Mouse (Mus musculus): Measurements from ENCODE around the gene Gabpa. TPM values are rescaled to one million over a fixed set of nuclear protein-coding genes. Genes with fewer than 3 reads are reported as not detected.

Gabpa gene
- polyA plus RNA-seq (2016; fragmentation: Nextera tagmentation; extraction: Ambion mirVana), result 38.4 and 45.6 TPM in 2 replicates

DNA sequence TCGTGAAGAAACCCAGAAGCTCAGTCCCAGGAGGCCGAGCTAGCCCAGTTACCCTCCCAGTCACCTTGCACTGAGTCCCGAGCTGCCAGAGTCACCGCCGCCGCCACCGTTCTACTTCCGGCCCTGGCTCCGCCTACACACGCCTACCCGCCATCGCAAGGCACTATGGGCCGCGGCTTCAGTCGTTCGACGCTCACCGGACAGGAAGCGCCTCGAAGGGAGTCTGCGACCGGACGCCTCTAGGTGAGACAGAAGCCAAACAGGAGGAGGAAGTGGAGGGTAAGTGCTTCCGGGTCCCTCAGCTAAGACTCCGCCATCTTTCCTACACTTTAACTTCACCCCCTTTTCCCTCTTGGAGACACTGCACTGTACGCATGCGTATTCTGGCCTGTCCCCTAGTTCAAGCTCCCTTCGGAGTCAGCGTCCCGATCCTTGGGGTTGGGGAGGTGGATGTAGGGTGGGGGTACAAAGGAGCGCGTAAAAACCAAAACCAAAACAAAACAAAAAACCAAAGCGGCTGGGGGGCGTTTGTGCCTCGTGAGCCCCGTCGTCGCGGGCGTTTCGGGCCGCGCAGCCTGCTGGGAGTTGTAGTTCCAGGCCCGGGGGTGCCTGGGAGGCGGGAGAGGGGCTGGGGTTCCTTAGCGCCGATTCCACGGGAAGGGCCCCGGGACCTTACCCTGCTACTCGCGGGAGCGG lies at the start of gene Gabpa:
TSS of gene Gabpa (plus strand) at position 181 of the 696 bp plus-strand sequence.
- no peaks in the 10 kb centered on the region for H3K9me3 ChIP-seq
- peaks cover 11% of the 10 kb centered on the region; the same call in 1 of the 2 replicates for H3K4me1 ChIP-seq
- H3K36me3 ChIP-seq, result peaks cover 42% of the 10 kb centered on the region
- H3K4me3 ChIP-seq, result peak within 1 kb of the TSS; percentile 94
- peak; percentile 97 for DNase-seq (ENCODE audit: low spot score)
- H3K27me3 ChIP-seq (ENCODE audit: insufficient read depth, poor library complexity, severe bottlenecking), result no peaks in the 10 kb centered on the region
- peak within 1 kb of the TSS; percentile 100 for H3K27ac ChIP-seq
- 1% methylated on average over 52 of the region's 52 CpGs for WGBS

DNA sequence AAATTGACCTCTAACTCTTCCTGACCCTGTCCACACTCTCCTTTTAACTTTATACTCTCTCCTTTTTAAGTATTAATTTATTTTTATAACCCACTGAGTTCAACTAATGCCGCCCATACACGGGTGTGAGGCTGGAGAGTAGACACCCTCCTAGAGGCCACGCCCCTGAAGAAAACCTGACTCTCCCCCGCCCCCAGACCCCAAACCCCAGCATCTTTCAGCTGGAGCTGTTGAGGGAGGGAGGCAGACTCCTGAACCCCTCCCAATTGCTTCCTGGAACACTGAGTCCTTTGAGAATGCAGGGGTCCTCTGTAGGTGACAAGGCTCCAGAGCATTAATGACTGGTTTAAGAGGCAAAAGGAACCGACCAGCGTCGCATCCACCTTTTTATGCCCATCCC lies 49.8 kb upstream of the Gabpa start:
- Histone ChIP-seq H3K27me3 (ENCODE audit: insufficient read depth, poor library complexity, severe bottlenecking) (no peaks in the 10 kb centered on the region), H3K36me3 (no peaks in the 10 kb centered on the region), H3K4me1 (no peaks in the 10 kb centered on the region), H3K27ac (no peak overlapping the region), H3K9me3 (no peaks in the 10 kb centered on the region), H3K4me3 (no peak overlapping the region)
- 30% methylated on average over 7 of the region's 7 CpGs for WGBS
- DNase-seq (ENCODE audit: low spot score), result no peak

DNA sequence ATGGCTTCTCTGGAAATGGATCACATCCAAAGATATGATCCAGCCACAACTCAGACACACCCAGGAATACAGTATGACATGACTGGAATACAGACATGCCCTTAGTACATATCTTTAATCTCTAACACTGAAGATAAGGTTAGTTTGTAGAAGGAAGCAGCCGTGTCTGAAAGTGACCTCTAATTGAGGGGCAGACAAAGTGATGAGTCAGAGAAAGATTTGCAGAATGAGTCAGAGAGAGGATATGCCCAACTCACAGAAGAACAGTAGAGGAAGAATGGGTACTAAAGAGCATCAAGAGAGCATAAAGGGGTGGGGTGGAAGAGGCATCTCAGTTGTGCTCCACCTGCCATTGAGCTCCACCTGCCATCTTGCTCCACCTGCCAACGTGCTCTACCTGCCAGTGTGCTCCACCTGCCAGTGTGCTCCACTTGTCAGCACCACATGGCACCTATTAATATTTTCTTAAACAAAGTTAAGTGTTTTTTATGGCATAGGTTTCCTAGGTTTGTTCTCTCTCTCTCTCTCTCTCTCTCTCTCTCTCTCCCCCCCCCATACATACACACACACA lies 44.0 kb upstream of the Gabpa start:
- Histone ChIP-seq H3K9me3 (peaks cover 3% of the 10 kb centered on the region; the same call in 1 of the 2 replicates), H3K27me3 (ENCODE audit: insufficient read depth, poor library complexity, severe bottlenecking) (no peaks in the 10 kb centered on the region), H3K4me1 (no peaks in the 10 kb centered on the region), H3K36me3 (no peaks in the 10 kb centered on the region), H3K4me3 (no peak overlapping the region), H3K27ac (no peak overlapping the region)
- DNase-seq (ENCODE audit: low spot score), result no peak
- 60% methylated on average over 2 of the region's 2 CpGs for WGBS

- H3K27ac ChIP-seq, result no peak overlapping the region
- 78% methylated on average over 14 of the region's 14 CpGs for WGBS
- DNase-seq (ENCODE audit: low spot score), result no peak
Observed at GRCm38 (mm10) chr16:84793401-84793800, 41.3 kb upstream of the Gabpa start.

GRCm38 (mm10) chr16:84795337-84795736 lies 39.4 kb upstream of the Gabpa start:
- H3K27me3 ChIP-seq (ENCODE audit: insufficient read depth, poor library complexity, severe bottlenecking), result no peaks in the 10 kb centered on the region
- 75% methylated on average over 3 of the region's 3 CpGs for whole genome bisulfite sequencing
- H3K9me3 ChIP-seq, result peaks cover 3% of the 10 kb centered on the region; the same call in 1 of the 2 replicates
- H3K4me3 ChIP-seq, result no peak overlapping the region
- H3K36me3 ChIP-seq, result no peaks in the 10 kb centered on the region
- no peak overlapping the region for H3K27ac ChIP-seq
- no peaks in the 10 kb centered on the region for H3K4me1 ChIP-seq
- DNase-seq (ENCODE audit: low spot score), result no peak

More at GRCm38 (mm10) chr16:84793401-84793800, 41.3 kb upstream of the Gabpa start:
- no peaks in the 10 kb centered on the region for H3K36me3 ChIP-seq
- H3K27me3 ChIP-seq (ENCODE audit: insufficient read depth, poor library complexity, severe bottlenecking), result no peaks in the 10 kb centered on the region
- H3K4me3 ChIP-seq, result no peak overlapping the region
- H3K4me1 ChIP-seq, result no peaks in the 10 kb centered on the region
- H3K9me3 ChIP-seq, result peaks cover 3% of the 10 kb centered on the region; the same call in 1 of the 2 replicates

GRCm38 (mm10) chr16:84796678-84797077 lies 38.0 kb upstream of the Gabpa start:
- no peak for DNase-seq (ENCODE audit: low spot score)
- Histone ChIP-seq H3K4me3 (no peak overlapping the region), H3K9me3 (no peaks in the 10 kb centered on the region), H3K27ac (no peak overlapping the region), H3K27me3 (ENCODE audit: insufficient read depth, poor library complexity, severe bottlenecking) (no peaks in the 10 kb centered on the region), H3K4me1 (no peaks in the 10 kb centered on the region), H3K36me3 (no peaks in the 10 kb centered on the region)
- WGBS, result 72% methylated on average over 9 of the region's 9 CpGs

DNA sequence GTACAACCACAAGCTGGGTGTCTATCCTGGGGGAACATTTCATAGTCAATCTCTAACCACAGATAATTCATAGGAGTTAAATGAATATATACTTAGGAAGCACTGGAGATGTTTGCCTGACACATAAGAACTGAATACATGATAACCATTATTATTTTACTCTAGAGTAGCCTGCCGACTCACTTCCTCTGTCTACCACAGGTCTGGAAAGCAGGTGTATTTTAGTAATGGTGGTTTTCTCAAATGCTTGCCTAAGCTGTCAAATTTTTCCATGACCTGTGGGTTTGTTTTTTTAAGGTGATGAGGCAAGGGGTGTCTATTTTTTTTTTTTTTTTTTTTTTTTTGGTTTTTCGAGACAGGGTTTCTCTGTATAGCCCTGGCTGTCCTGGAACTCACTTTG lies 34.7 kb upstream of the Gabpa start:
- H3K4me1 ChIP-seq, result peaks cover 6% of the 10 kb centered on the region; the same call in 1 of the 2 replicates
- no peak for DNase-seq (ENCODE audit: low spot score)
- no peak overlapping the region for H3K4me3 ChIP-seq
- 85% methylated on average over 1 of the region's 2 CpGs for WGBS
- H3K9me3 ChIP-seq, result no peaks in the 10 kb centered on the region
- H3K27me3 ChIP-seq (ENCODE audit: insufficient read depth, poor library complexity, severe bottlenecking), result no peaks in the 10 kb centered on the region
- H3K27ac ChIP-seq, result no peak overlapping the region
- no peaks in the 10 kb centered on the region for H3K36me3 ChIP-seq

GRCm38 (mm10) chr16:84802217-84802616 lies 32.5 kb upstream of the Gabpa start:
- Histone ChIP-seq H3K36me3 (no peaks in the 10 kb centered on the region), H3K27me3 (ENCODE audit: insufficient read depth, poor library complexity, severe bottlenecking) (no peaks in the 10 kb centered on the region), H3K9me3 (no peaks in the 10 kb centered on the region), H3K4me1 (peaks cover 6% of the 10 kb centered on the region; the same call in 1 of the 2 replicates), H3K4me3 (no peak overlapping the region), H3K27ac (no peak overlapping the region)
- DNase-seq (ENCODE audit: low spot score), result peak; percentile 77
- WGBS, result 69% methylated on average over 6 of the region's 6 CpGs

GRCm38 (mm10) chr16:84804866-84805265 lies 29.9 kb upstream of the Gabpa start:
- no peak overlapping the region for H3K4me3 ChIP-seq
- no peak overlapping the region for H3K27ac ChIP-seq
- no peaks in the 10 kb centered on the region for H3K27me3 ChIP-seq (ENCODE audit: insufficient read depth, poor library complexity, severe bottlenecking)
- WGBS, result 70% methylated on average over 5 of the region's 5 CpGs
- no peak for DNase-seq (ENCODE audit: low spot score)
- peaks cover 6% of the 10 kb centered on the region; the same call in 1 of the 2 replicates for H3K4me1 ChIP-seq
- H3K36me3 ChIP-seq, result no peaks in the 10 kb centered on the region
- H3K9me3 ChIP-seq, result no peaks in the 10 kb centered on the region

DNA sequence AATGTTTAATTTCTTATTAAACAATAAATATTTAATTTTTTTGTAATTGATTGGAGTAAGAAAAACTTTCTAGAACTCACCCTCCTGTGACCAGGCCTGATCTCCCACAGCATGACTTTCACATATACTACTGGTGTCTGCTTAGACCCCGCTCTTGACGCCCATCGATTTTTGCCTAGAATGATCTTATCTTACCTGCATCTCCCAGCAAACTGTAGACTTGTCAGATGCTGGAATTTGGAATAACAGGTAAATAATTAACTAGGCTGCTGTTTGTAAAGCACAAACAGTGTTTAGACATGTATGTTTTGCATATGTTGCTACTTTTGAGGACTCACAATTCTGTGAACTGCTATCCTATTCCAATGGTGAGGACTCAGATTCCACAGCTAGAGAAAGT lies 28.6 kb upstream of the Gabpa start:
- 91% methylated on average over 3 of the region's 3 CpGs for WGBS
- DNase-seq (ENCODE audit: low spot score), result no peak
- H3K9me3 ChIP-seq, result no peaks in the 10 kb centered on the region

DNA sequence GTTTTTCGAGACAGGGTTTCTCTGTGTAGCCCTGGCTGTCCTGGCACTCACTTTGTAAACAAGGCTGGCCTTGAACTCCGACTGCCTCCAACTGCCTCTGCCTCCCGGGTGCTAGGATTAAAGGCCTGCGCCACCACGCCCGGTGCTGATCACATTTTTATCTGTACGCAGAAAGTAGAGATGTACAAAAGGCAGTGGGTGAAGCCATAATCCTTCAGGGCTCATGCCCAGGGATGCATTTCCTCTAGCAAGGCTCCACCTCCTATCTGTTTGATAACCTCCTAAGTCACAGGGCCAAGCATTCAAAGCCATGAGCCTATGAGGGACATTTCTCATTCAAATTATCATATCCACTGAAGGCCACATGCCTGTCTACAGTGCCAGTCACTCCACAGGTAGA lies 26.9 kb upstream of the Gabpa start:
- no peaks in the 10 kb centered on the region for H3K36me3 ChIP-seq
- H3K4me3 ChIP-seq, result no peak overlapping the region
- no peaks in the 10 kb centered on the region for H3K9me3 ChIP-seq
- DNase-seq (ENCODE audit: low spot score), result no peak
- H3K4me1 ChIP-seq, result no peaks in the 10 kb centered on the region
- no peaks in the 10 kb centered on the region for H3K27me3 ChIP-seq (ENCODE audit: insufficient read depth, poor library complexity, severe bottlenecking)
- H3K27ac ChIP-seq, result no peak overlapping the region
- 87% methylated on average over 7 of the region's 7 CpGs for WGBS

More for the DNA sequence above, 28.6 kb upstream of the Gabpa start:
- Histone ChIP-seq H3K4me3 (no peak overlapping the region), H3K36me3 (no peaks in the 10 kb centered on the region), H3K27ac (no peak overlapping the region), H3K27me3 (ENCODE audit: insufficient read depth, poor library complexity, severe bottlenecking) (no peaks in the 10 kb centered on the region), H3K4me1 (peaks cover 6% of the 10 kb centered on the region; the same call in 1 of the 2 replicates)

DNA sequence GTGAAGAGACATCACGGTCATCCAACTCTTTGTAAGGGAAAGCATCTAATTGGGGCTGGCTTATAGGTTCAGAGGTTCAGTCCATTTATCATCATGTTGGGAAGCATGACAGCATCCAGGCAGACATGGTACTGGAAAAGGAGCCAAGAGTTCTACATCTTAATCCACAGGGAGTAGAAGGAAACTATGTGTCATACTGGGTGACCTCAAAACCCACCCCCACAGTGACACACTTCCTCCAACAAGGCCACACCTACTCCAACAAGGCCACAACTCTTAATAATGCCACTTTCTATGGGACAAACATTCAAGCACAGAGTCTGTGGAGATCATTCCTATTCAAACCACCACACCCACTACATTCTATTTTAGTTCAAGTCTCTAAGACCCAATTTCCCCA lies 24.5 kb upstream of the Gabpa start:
- Histone ChIP-seq H3K27ac (no peak overlapping the region), H3K4me3 (no peak overlapping the region), H3K36me3 (no peaks in the 10 kb centered on the region), H3K27me3 (ENCODE audit: insufficient read depth, poor library complexity, severe bottlenecking) (no peaks in the 10 kb centered on the region), H3K9me3 (no peaks in the 10 kb centered on the region), H3K4me1 (no peaks in the 10 kb centered on the region)
- 94% methylated on average over 1 of the region's 1 CpGs for WGBS
- no peak for DNase-seq (ENCODE audit: low spot score)

GRCm38 (mm10) chr16:84813852-84814251 lies 20.9 kb upstream of the Gabpa start:
- Histone ChIP-seq H3K27me3 (ENCODE audit: insufficient read depth, poor library complexity, severe bottlenecking) (no peaks in the 10 kb centered on the region), H3K4me1 (no peaks in the 10 kb centered on the region), H3K9me3 (no peaks in the 10 kb centered on the region), H3K36me3 (no peaks in the 10 kb centered on the region), H3K27ac (no peak overlapping the region), H3K4me3 (no peak overlapping the region)
- 77% methylated on average over 8 of the region's 8 CpGs for WGBS
- DNase-seq (ENCODE audit: low spot score), result no peak

All from heart, embryonic 10.5 days (tissue).